Comparison of ENCODE assay signal across 8 mouse cellular contexts in the genomic region with DNA sequence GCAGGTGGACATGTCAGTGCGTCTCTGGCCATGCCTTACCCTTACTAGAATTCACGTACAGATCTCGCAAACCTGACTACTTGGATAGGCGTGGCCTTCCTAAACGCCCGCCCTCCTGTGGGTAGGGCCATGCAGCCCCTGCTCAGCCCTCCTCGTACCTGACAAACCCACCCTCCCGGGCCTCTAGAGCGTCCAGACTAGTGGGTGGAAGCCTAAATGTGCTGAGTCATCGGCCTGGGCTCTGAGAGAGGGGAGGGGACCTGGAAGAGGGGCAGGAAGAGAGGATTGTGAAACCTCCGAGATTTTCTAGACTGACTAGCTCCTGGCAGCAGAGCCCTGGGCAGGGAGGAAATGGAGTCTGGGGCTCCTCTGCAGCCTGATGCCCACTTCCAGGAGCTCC. TPM values are rescaled to one million over a fixed set of nuclear protein-coding genes. Genes with fewer than 3 reads are reported as not detected.
A peak's percentile ranks its signal among the peaks of the same experiment; 100 is the strongest.
DNase-seq lines count a peak whose midpoint lies in the region; ATAC-seq and TF ChIP-seq lines count a peak whose summit lies in the region.

No protein-coding gene starts in this region.

- H3K4me2 ChIP-seq in forebrain, embryonic 13.5 days, result peak overlapping the region; percentile 70
- H3K4me2 ChIP-seq in hindbrain, embryonic 12.5 days (replicated peaks), result peak overlapping the region; percentile 67
- H3K4me2 ChIP-seq in limb, embryonic 15.5 days, result peak overlapping the region; percentile 55
- peak overlapping the region; percentile 63 for H3K4me2 ChIP-seq in midbrain, embryonic 14.5 days (ENCODE audit: low read length)

- no peak for TF ChIP-seq POLR2A in cerebellum, adult 2 months (IDR thresholded peaks at IDR 0.05; ENCODE audit: borderline replicate concordance, insufficient read depth, low read length)

- H3K4me1 ChIP-seq in cerebellum, adult 2 months (ENCODE audit: control insufficient read depth, insufficient read depth, low read length), result peaks cover 5% of the 10 kb centered on the region; the same call in 1 of the 2 replicates
- peaks cover 21% of the 10 kb centered on the region for H3K4me1 ChIP-seq in forebrain, embryonic 13.5 days
- H3K4me1 ChIP-seq in hindbrain, embryonic 12.5 days, result peaks cover 17% of the 10 kb centered on the region; the same call in 1 of the 2 replicates
- peaks cover 20% of the 10 kb centered on the region for H3K4me1 ChIP-seq in limb, embryonic 15.5 days
- H3K4me1 ChIP-seq in midbrain, embryonic 14.5 days (ENCODE audit: control insufficient read depth, insufficient read depth, low read length), result 0 out of 2 replicates have a peak, but pooled peaks cover 6% of the 10 kb centered on the region

- H3K9ac ChIP-seq in forebrain, embryonic 13.5 days, result peak overlapping the region; percentile 37; the same call in 1 of the 2 replicates
- peak overlapping the region; percentile 38 for H3K9ac ChIP-seq in hindbrain, embryonic 12.5 days
- H3K9ac ChIP-seq in limb, embryonic 15.5 days, result no peak overlapping the region
- H3K9ac ChIP-seq in midbrain, embryonic 14.5 days (replicated peaks; ENCODE audit: low read length), result 0 out of 2 replicates have a peak overlapping the region, but pooled peaks have one; percentile 18

- DNase-seq in cerebellum, adult 2 months, result no peak
- no peak for DNase-seq in cerebellum, postnatal 36 days
- peak; percentile 77 for DNase-seq in adipocyte (ENCODE audit: low spot score)
- peak; percentile 47 for DNase-seq in midbrain, embryonic 14.5 days
- DNase-seq in c-Kit-positive CD71-positive TER-119-positive erythroid progenitor cells, embryonic 14.5 days (ENCODE audit: low spot score), result no peak

- peaks cover 34% of the 10 kb centered on the region; the same call in 1 of the 2 replicates for H3K36me3 ChIP-seq in forebrain, embryonic 13.5 days (ENCODE audit: poor library complexity, severe bottlenecking)
- peaks cover 22% of the 10 kb centered on the region; the same call in 1 of the 2 replicates for H3K36me3 ChIP-seq in hindbrain, embryonic 12.5 days
- H3K36me3 ChIP-seq in limb, embryonic 15.5 days, result peaks cover 33% of the 10 kb centered on the region
- peaks cover 25% of the 10 kb centered on the region for H3K36me3 ChIP-seq in midbrain, embryonic 14.5 days (ENCODE audit: control insufficient read depth, insufficient read depth, low read length)

- peak; percentile 31; the same call in 1 of the 2 replicates for ATAC-seq in forebrain, embryonic 13.5 days
- no peak for ATAC-seq in hindbrain, embryonic 12.5 days (ENCODE audit: low FRiP score)
- ATAC-seq in limb, embryonic 15.5 days (ENCODE audit: insufficient number of reproducible peaks, low FRiP score, low TSS enrichment, low read depth), result no peak; the same call in 1 of the 2 replicates
- no peak for ATAC-seq in midbrain, embryonic 14.5 days (ENCODE audit: low FRiP score, low TSS enrichment)

- WGBS in cerebellum, adult 2 months, result 12% methylated on average over 11 of the region's 11 CpGs
- 26% methylated on average over 11 of the region's 11 CpGs for WGBS in forebrain, embryonic 13.5 days
- WGBS in hindbrain, embryonic 12.5 days, result 26% methylated on average over 11 of the region's 11 CpGs
- 19% methylated on average over 11 of the region's 11 CpGs for WGBS in limb, embryonic 15.5 days
- WGBS in midbrain, embryonic 14.5 days, result 20% methylated on average over 11 of the region's 11 CpGs

- H3K27me3 ChIP-seq in cerebellum, adult 2 months (ENCODE audit: control insufficient read depth, insufficient read depth, low read length), result no peaks in the 10 kb centered on the region
- H3K27me3 ChIP-seq in forebrain, embryonic 13.5 days, result no peaks in the 10 kb centered on the region
- H3K27me3 ChIP-seq in hindbrain, embryonic 12.5 days, result no peaks in the 10 kb centered on the region
- H3K27me3 ChIP-seq in limb, embryonic 15.5 days, result no peaks in the 10 kb centered on the region
- H3K27me3 ChIP-seq in midbrain, embryonic 14.5 days (ENCODE audit: control insufficient read depth, insufficient read depth, low read length), result no peaks in the 10 kb centered on the region

- no peak for TF ChIP-seq CTCF in cerebellum, adult 2 months (IDR thresholded peaks at IDR 0.05; ENCODE audit: borderline replicate concordance, insufficient read depth, low read depth, low read length)

- H3K9me3 ChIP-seq in forebrain, embryonic 13.5 days (replicated peaks), result no peaks in the 10 kb centered on the region
- no peaks in the 10 kb centered on the region for H3K9me3 ChIP-seq in hindbrain, embryonic 12.5 days (replicated peaks)
- H3K9me3 ChIP-seq in limb, embryonic 15.5 days, result no peaks in the 10 kb centered on the region
- no peaks in the 10 kb centered on the region for H3K9me3 ChIP-seq in midbrain, embryonic 14.5 days (ENCODE audit: control insufficient read depth, low read length)

- H3K27ac ChIP-seq in cerebellum, adult 2 months (ENCODE audit: insufficient read depth, low read length), result no peak overlapping the region
- no peak overlapping the region for H3K27ac ChIP-seq in forebrain, embryonic 13.5 days
- no peak overlapping the region for H3K27ac ChIP-seq in hindbrain, embryonic 12.5 days
- H3K27ac ChIP-seq in limb, embryonic 15.5 days, result no peak overlapping the region
- H3K27ac ChIP-seq in midbrain, embryonic 14.5 days (replicated peaks; ENCODE audit: low read depth, low read length), result no peak overlapping the region

- peak overlapping the region; percentile 32 for H3K4me3 ChIP-seq in cerebellum, adult 2 months (replicated peaks; ENCODE audit: insufficient read depth, low read depth, low read length)
- peak overlapping the region; percentile 61 for H3K4me3 ChIP-seq in forebrain, embryonic 13.5 days
- peak overlapping the region; percentile 62 for H3K4me3 ChIP-seq in hindbrain, embryonic 12.5 days
- H3K4me3 ChIP-seq in limb, embryonic 15.5 days, result peak overlapping the region; percentile 17; the same call in 1 of the 2 replicates
- peak overlapping the region; percentile 55 for H3K4me3 ChIP-seq in midbrain, embryonic 14.5 days (replicated peaks; ENCODE audit: low read depth, low read length)

RNA-seq across cellular contexts. Expression of gene Tfe3, which starts 3.4 kb away (rescaled TPM):
- polyA plus RNA-seq in cerebellum, adult 2 months (2012; rRNA removed), result 24.4 and 24.5 TPM in 2 replicates
- 20.0 and 23.8 TPM in 2 replicates for polyA plus RNA-seq in forebrain, embryonic 13.5 days (2015; fragmentation: Nextera tagmentation; extraction: Ambion mirVana)
- polyA plus RNA-seq in hindbrain, embryonic 12.5 days (2016; fragmentation: Nextera tagmentation; extraction: Ambion mirVana), result 33.9 and 34.8 TPM in 2 replicates
- polyA plus RNA-seq in limb, embryonic 15.5 days (2015; fragmentation: Nextera tagmentation; extraction: Ambion mirVana), result 30.5 and 31.9 TPM in 2 replicates
- 21.7 and 21.8 TPM in 2 replicates for polyA plus RNA-seq in midbrain, embryonic 14.5 days (2014; fragmentation: Nextera tagmentation; extraction: Ambion mirVana)

RNA-seq across cellular contexts. Expression of gene Ccdc120, which starts 15.1 kb away (rescaled TPM):
- polyA plus RNA-seq in cerebellum, adult 2 months (2012; rRNA removed), result 68.3 and 82.6 TPM in 2 replicates
- 30.4 and 33.8 TPM in 2 replicates for polyA plus RNA-seq in forebrain, embryonic 13.5 days (2015; fragmentation: Nextera tagmentation; extraction: Ambion mirVana)
- 34.5 and 37.7 TPM in 2 replicates for polyA plus RNA-seq in hindbrain, embryonic 12.5 days (2016; fragmentation: Nextera tagmentation; extraction: Ambion mirVana)
- 14.9 and 21.8 TPM in 2 replicates for polyA plus RNA-seq in limb, embryonic 15.5 days (2015; fragmentation: Nextera tagmentation; extraction: Ambion mirVana)
- polyA plus RNA-seq in midbrain, embryonic 14.5 days (2014; fragmentation: Nextera tagmentation; extraction: Ambion mirVana), result 72.2 and 73.0 TPM in 2 replicates

RNA-seq across cellular contexts. Expression of gene Gripap1, which starts 23.8 kb away (rescaled TPM):
- polyA plus RNA-seq in cerebellum, adult 2 months (2012; rRNA removed), result 110 TPM in 2 replicates
- polyA plus RNA-seq in forebrain, embryonic 13.5 days (2015; fragmentation: Nextera tagmentation; extraction: Ambion mirVana), result 71.6 and 82.6 TPM in 2 replicates
- polyA plus RNA-seq in hindbrain, embryonic 12.5 days (2016; fragmentation: Nextera tagmentation; extraction: Ambion mirVana), result 72.5 and 79.2 TPM in 2 replicates
- polyA plus RNA-seq in limb, embryonic 15.5 days (2015; fragmentation: Nextera tagmentation; extraction: Ambion mirVana), result 37.8 and 40.3 TPM in 2 replicates
- 56.0 and 56.6 TPM in 2 replicates for polyA plus RNA-seq in midbrain, embryonic 14.5 days (2014; fragmentation: Nextera tagmentation; extraction: Ambion mirVana)

RNA-seq across cellular contexts. Expression of gene Praf2, which starts 37.5 kb away (rescaled TPM):
- polyA plus RNA-seq in cerebellum, adult 2 months (2012; rRNA removed), result 166 and 179 TPM in 2 replicates
- 91.9 and 93.3 TPM in 2 replicates for polyA plus RNA-seq in forebrain, embryonic 13.5 days (2015; fragmentation: Nextera tagmentation; extraction: Ambion mirVana)
- 86.0 and 88.5 TPM in 2 replicates for polyA plus RNA-seq in hindbrain, embryonic 12.5 days (2016; fragmentation: Nextera tagmentation; extraction: Ambion mirVana)
- 80.8 and 86.1 TPM in 2 replicates for polyA plus RNA-seq in limb, embryonic 15.5 days (2015; fragmentation: Nextera tagmentation; extraction: Ambion mirVana)
- 126 and 144 TPM in 2 replicates for polyA plus RNA-seq in midbrain, embryonic 14.5 days (2014; fragmentation: Nextera tagmentation; extraction: Ambion mirVana)

RNA-seq across cellular contexts. Expression of gene Gm45208, which starts 43.7 kb away (rescaled TPM):
- polyA plus RNA-seq in cerebellum, adult 2 months (2012; rRNA removed), result 0.54 TPM in 1 of 2 replicates, not detected in the other
- polyA plus RNA-seq in forebrain, embryonic 13.5 days (2015; fragmentation: Nextera tagmentation; extraction: Ambion mirVana), result 0.53 and 0.67 TPM in 2 replicates
- polyA plus RNA-seq in hindbrain, embryonic 12.5 days (2016; fragmentation: Nextera tagmentation; extraction: Ambion mirVana), result 1.7 TPM in 1 of 2 replicates, not detected in the other
- polyA plus RNA-seq in limb, embryonic 15.5 days (2015; fragmentation: Nextera tagmentation; extraction: Ambion mirVana), result 0.20 TPM in 1 of 2 replicates, not detected in the other
- not detected in 2 replicates for polyA plus RNA-seq in midbrain, embryonic 14.5 days (2014; fragmentation: Nextera tagmentation; extraction: Ambion mirVana)

Comparison
In these comparisons a context has a peak if more than half of its experiments do, and no peak if none do; other contexts are left out.
1. DNase-seq: peak in adipocyte (single experiment) and midbrain, embryonic 14.5 days (single experiment); none in cerebellum, adult 2 months (0 of 2), cerebellum, postnatal 36 days (0 of 2) and c-Kit-positive CD71-positive TER-119-positive erythroid progenitor cells, embryonic 14.5 days (single experiment).
2. Peak in every context shown above with its lines, with median percentiles within 50 percentile points of each other: H3K4me3 ChIP-seq and H3K4me2 ChIP-seq.